Mouse (Mus musculus): ENCODE data around the gene 1700029H14Rik. TPM values are rescaled to one million over a fixed set of nuclear protein-coding genes. Genes with fewer than 3 reads are reported as not detected.

The 1700029H14Rik gene
- polyA plus RNA-seq, 1 experiment, result 0.22 TPM

GRCm38 (mm10) chr8:13548831-13549230 lies 13.4 kb downstream of the 1700029H14Rik start:
- 74% methylated on average over 9 of the region's 9 CpGs for whole genome bisulfite sequencing
- Histone ChIP-seq H3K4me1 (ENCODE audit: control insufficient read depth, insufficient read depth, insufficient read length) (peaks cover 3% of the 10 kb centered on the region; the same call in 1 of the 2 replicates), H3K27me3 (ENCODE audit: control insufficient read depth, insufficient read depth, low read length) (no peaks in the 10 kb centered on the region), H3K27ac (ENCODE audit: insufficient read depth, low read length) (no peak overlapping the region), H3K36me3 (ENCODE audit: control insufficient read depth, insufficient read depth, low read length) (no peaks in the 10 kb centered on the region), H3K4me3 (ENCODE audit: extremely low read depth, insufficient read depth, insufficient read length) (no peak overlapping the region)
- no peak for DNase-seq (ENCODE audit: low read depth in 1 of 2, low spot score in 2 of 2)
- TF ChIP-seq POLR2A (IDR thresholded peaks at IDR 0.05; ENCODE audit: low read depth, low read length), result no peak
- no peak for TF ChIP-seq CTCF (IDR thresholded peaks at IDR 0.05; ENCODE audit: extremely low read depth, insufficient read depth, insufficient read length, insufficient replicate concordance)

- no peak for DNase-seq (ENCODE audit: low read depth in 1 of 2, low spot score in 2 of 2)
- 48% methylated on average over 4 of the region's 4 CpGs for WGBS
- Histone ChIP-seq H3K36me3 (ENCODE audit: control insufficient read depth, insufficient read depth, low read length) (no peaks in the 10 kb centered on the region), H3K27ac (ENCODE audit: insufficient read depth, low read length) (no peak overlapping the region), H3K27me3 (ENCODE audit: control insufficient read depth, insufficient read depth, low read length) (no peaks in the 10 kb centered on the region), H3K4me3 (ENCODE audit: extremely low read depth, insufficient read depth, insufficient read length) (no peak overlapping the region), H3K4me1 (ENCODE audit: control insufficient read depth, insufficient read depth, insufficient read length) (peaks cover 3% of the 10 kb centered on the region; the same call in 1 of the 2 replicates)
- no peak for TF ChIP-seq CTCF (IDR thresholded peaks at IDR 0.05; ENCODE audit: extremely low read depth, insufficient read depth, insufficient read length, insufficient replicate concordance)
- TF ChIP-seq POLR2A (IDR thresholded peaks at IDR 0.05; ENCODE audit: low read depth, low read length), result no peak
These were observed 14.0 kb downstream of the 1700029H14Rik start for GRCm38 (mm10) chr8:13548235-13548634.

- 90% methylated on average over 4 of the region's 4 CpGs for WGBS
- DNase-seq (ENCODE audit: low read depth in 1 of 2, low spot score in 2 of 2), result no peak
- TF ChIP-seq POLR2A (IDR thresholded peaks at IDR 0.05; ENCODE audit: low read depth, low read length) (no peak), CTCF (IDR thresholded peaks at IDR 0.05; ENCODE audit: extremely low read depth, insufficient read depth, insufficient read length, insufficient replicate concordance) (no peak)
- H3K27me3 ChIP-seq (ENCODE audit: control insufficient read depth, insufficient read depth, low read length), result no peaks in the 10 kb centered on the region
- peaks cover 1% of the 10 kb centered on the region; the same call in 1 of the 2 replicates for H3K4me1 ChIP-seq (ENCODE audit: control insufficient read depth, insufficient read depth, insufficient read length)
- no peaks in the 10 kb centered on the region for H3K36me3 ChIP-seq (ENCODE audit: control insufficient read depth, insufficient read depth, low read length)
- H3K27ac ChIP-seq (ENCODE audit: insufficient read depth, low read length), result no peak overlapping the region
- no peak overlapping the region for H3K4me3 ChIP-seq (ENCODE audit: extremely low read depth, insufficient read depth, insufficient read length)
These were observed 15.8 kb downstream of the 1700029H14Rik start for GRCm38 (mm10) chr8:13546421-13546820.

- WGBS, result 86% methylated on average over 5 of the region's 5 CpGs
- no peak for DNase-seq (ENCODE audit: low read depth in 1 of 2, low spot score in 2 of 2)
- Histone ChIP-seq H3K27ac (ENCODE audit: insufficient read depth, low read length) (no peak overlapping the region), H3K27me3 (ENCODE audit: control insufficient read depth, insufficient read depth, low read length) (no peaks in the 10 kb centered on the region), H3K4me3 (ENCODE audit: extremely low read depth, insufficient read depth, insufficient read length) (no peak overlapping the region), H3K36me3 (ENCODE audit: control insufficient read depth, insufficient read depth, low read length) (no peaks in the 10 kb centered on the region), H3K4me1 (ENCODE audit: control insufficient read depth, insufficient read depth, insufficient read length) (no peaks in the 10 kb centered on the region)
- TF ChIP-seq CTCF (IDR thresholded peaks at IDR 0.05; ENCODE audit: extremely low read depth, insufficient read depth, insufficient read length, insufficient replicate concordance) (no peak), POLR2A (IDR thresholded peaks at IDR 0.05; ENCODE audit: low read depth, low read length) (no peak)
These were observed 20.7 kb downstream of the 1700029H14Rik start for GRCm38 (mm10) chr8:13541526-13541925.

GRCm38 (mm10) chr8:13540122-13540521 lies 22.1 kb downstream of the 1700029H14Rik start:
- no peak overlapping the region for H3K4me3 ChIP-seq (ENCODE audit: extremely low read depth, insufficient read depth, insufficient read length)
- H3K4me1 ChIP-seq (ENCODE audit: control insufficient read depth, insufficient read depth, insufficient read length), result no peaks in the 10 kb centered on the region
- no peak for TF ChIP-seq POLR2A (IDR thresholded peaks at IDR 0.05; ENCODE audit: low read depth, low read length)
- TF ChIP-seq CTCF (IDR thresholded peaks at IDR 0.05; ENCODE audit: extremely low read depth, insufficient read depth, insufficient read length, insufficient replicate concordance), result no peak
- no peaks in the 10 kb centered on the region for H3K27me3 ChIP-seq (ENCODE audit: control insufficient read depth, insufficient read depth, low read length)
- no peak for DNase-seq (ENCODE audit: low read depth in 1 of 2, low spot score in 2 of 2)
- no peak overlapping the region for H3K27ac ChIP-seq (ENCODE audit: insufficient read depth, low read length)
- WGBS, result 85% methylated on average over 5 of the region's 5 CpGs
- no peaks in the 10 kb centered on the region for H3K36me3 ChIP-seq (ENCODE audit: control insufficient read depth, insufficient read depth, low read length)

- Histone ChIP-seq H3K4me3 (ENCODE audit: extremely low read depth, insufficient read depth, insufficient read length) (no peak overlapping the region), H3K27me3 (ENCODE audit: control insufficient read depth, insufficient read depth, low read length) (no peaks in the 10 kb centered on the region), H3K27ac (ENCODE audit: insufficient read depth, low read length) (no peak overlapping the region), H3K4me1 (ENCODE audit: control insufficient read depth, insufficient read depth, insufficient read length) (no peaks in the 10 kb centered on the region), H3K36me3 (ENCODE audit: control insufficient read depth, insufficient read depth, low read length) (no peaks in the 10 kb centered on the region)
- TF ChIP-seq POLR2A (IDR thresholded peaks at IDR 0.05; ENCODE audit: low read depth, low read length) (no peak), CTCF (IDR thresholded peaks at IDR 0.05; ENCODE audit: extremely low read depth, insufficient read depth, insufficient read length, insufficient replicate concordance) (no peak)
- DNase-seq (ENCODE audit: low read depth in 1 of 2, low spot score in 2 of 2), result no peak
- WGBS, result 83% methylated on average over 6 of the region's 6 CpGs
These were observed 23.4 kb downstream of the 1700029H14Rik start for GRCm38 (mm10) chr8:13538821-13539220.

GRCm38 (mm10) chr8:13537102-13537501 lies 25.2 kb downstream of the 1700029H14Rik start:
- no peak overlapping the region for H3K4me3 ChIP-seq (ENCODE audit: extremely low read depth, insufficient read depth, insufficient read length)
- no peak for TF ChIP-seq CTCF (IDR thresholded peaks at IDR 0.05; ENCODE audit: extremely low read depth, insufficient read depth, insufficient read length, insufficient replicate concordance)
- no peak for TF ChIP-seq POLR2A (IDR thresholded peaks at IDR 0.05; ENCODE audit: low read depth, low read length)
- H3K27ac ChIP-seq (ENCODE audit: insufficient read depth, low read length), result no peak overlapping the region
- H3K27me3 ChIP-seq (ENCODE audit: control insufficient read depth, insufficient read depth, low read length), result no peaks in the 10 kb centered on the region
- WGBS, result 76% methylated on average over 2 of the region's 2 CpGs
- H3K36me3 ChIP-seq (ENCODE audit: control insufficient read depth, insufficient read depth, low read length), result no peaks in the 10 kb centered on the region
- no peak for DNase-seq (ENCODE audit: low read depth in 1 of 2, low spot score in 2 of 2)
- H3K4me1 ChIP-seq (ENCODE audit: control insufficient read depth, insufficient read depth, insufficient read length), result no peaks in the 10 kb centered on the region
